Mouse (Mus musculus) liver, embryonic 14.5 days (tissue): ENCODE results near the gene Gnb4.

Source experiments
- CTCF ChIP-seq: IDR thresholded peaks from 2 replicates; pipeline ENCODE4 v1.5.1; 2016; ENCODE audit warnings: antibody characterized with exemption, low read depth, control low read depth
- EP300 ChIP-seq: IDR thresholded peaks from 2 replicates; pipeline ENCODE4 v1.6.1; 2016; ENCODE audit warnings: antibody characterized with exemption, low read depth

- TF ChIP-seq CTCF (no peak), EP300 (no peak)
These were observed 45.2 kb upstream of the Gnb4 start for GRCm38 (mm10) chr3:32661556-32661930.
